Mouse (Mus musculus): ENCODE measurements around the gene Ror1. TPM values are rescaled to one million over a fixed set of nuclear protein-coding genes. Genes with fewer than 3 reads are reported as not detected.

The Ror1 gene
- polyA plus RNA-seq, 1 experiment from 2014 or later, result 1.5 TPM

GRCm38 (mm10) chr4:100187563-100188200 is 92.1 kb downstream of the Ror1 start:
- Histone ChIP-seq H3K36me3 (replicated peaks; ENCODE audit: control insufficient read depth, insufficient read depth) (no peaks in the 10 kb centered on the region), H3K9ac (no peak overlapping the region), H3K27me3 (ENCODE audit: control insufficient read depth, insufficient read depth, low read length) (no peaks in the 10 kb centered on the region), H3K4me3 (replicated peaks; ENCODE audit: low read length) (no peak overlapping the region), H3K4me1 (replicated peaks; ENCODE audit: control insufficient read depth, insufficient read depth, low read length) (no peaks in the 10 kb centered on the region), H3K27ac (no peak overlapping the region), H3K9me3 (ENCODE audit: control insufficient read depth, low read length) (no peaks in the 10 kb centered on the region), H3K4me2 (replicated peaks) (no peak overlapping the region)
- WGBS, result 62% methylated on average over 6 of the region's 6 CpGs
- no peak for DNase-seq (ENCODE audit: low spot score)
- no peak for ATAC-seq (ENCODE audit: low FRiP score)

DNA sequence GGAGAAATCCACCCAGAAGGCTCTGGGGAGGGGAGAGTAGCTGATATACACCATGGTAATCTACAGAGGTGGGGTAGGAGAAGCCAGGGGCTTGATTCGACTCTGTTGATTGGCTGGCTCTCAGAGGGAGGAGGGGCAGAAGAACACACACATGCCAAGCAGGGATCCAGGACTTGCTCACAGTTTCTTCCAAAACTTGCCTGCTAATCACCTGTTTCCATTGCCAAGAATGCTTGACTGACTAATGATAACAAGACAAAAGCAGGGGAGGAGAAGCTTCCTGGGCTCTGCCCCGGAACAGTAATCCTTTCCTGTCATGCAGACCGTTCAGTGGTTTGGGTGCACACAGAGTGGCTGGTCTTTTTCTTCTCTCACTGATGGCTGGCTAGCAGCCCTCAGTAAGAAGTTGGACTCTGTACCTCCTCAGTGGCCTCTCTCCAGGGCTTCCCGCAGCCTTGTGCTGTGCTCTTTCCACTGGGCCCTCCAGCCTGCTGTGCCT is 92.7 kb downstream of the Ror1 start:
- DNase-seq (ENCODE audit: low spot score) (no peak), ATAC-seq (ENCODE audit: low FRiP score) (no peak)
- no peak overlapping the region for H3K4me2 ChIP-seq (replicated peaks)
- 32% methylated on average over 4 of the region's 4 CpGs for WGBS
- H3K27me3 ChIP-seq (ENCODE audit: control insufficient read depth, insufficient read depth, low read length), result no peaks in the 10 kb centered on the region
- no peaks in the 10 kb centered on the region for H3K36me3 ChIP-seq (replicated peaks; ENCODE audit: control insufficient read depth, insufficient read depth)
- H3K9me3 ChIP-seq (ENCODE audit: control insufficient read depth, low read length), result no peaks in the 10 kb centered on the region
- no peak overlapping the region for H3K27ac ChIP-seq
- H3K4me3 ChIP-seq (replicated peaks; ENCODE audit: low read length), result no peak overlapping the region
- no peaks in the 10 kb centered on the region for H3K4me1 ChIP-seq (replicated peaks; ENCODE audit: control insufficient read depth, insufficient read depth, low read length)
- H3K9ac ChIP-seq, result no peak overlapping the region

- no peaks in the 10 kb centered on the region for H3K36me3 ChIP-seq (replicated peaks; ENCODE audit: control insufficient read depth, insufficient read depth)
- H3K27me3 ChIP-seq (ENCODE audit: control insufficient read depth, insufficient read depth, low read length), result no peaks in the 10 kb centered on the region
- DNase-seq (ENCODE audit: low spot score) (no peak), ATAC-seq (ENCODE audit: low FRiP score) (no peak)
- no peak overlapping the region for H3K9ac ChIP-seq
- no peak overlapping the region for H3K27ac ChIP-seq
- H3K4me3 ChIP-seq (replicated peaks; ENCODE audit: low read length), result no peak overlapping the region
- no peaks in the 10 kb centered on the region for H3K9me3 ChIP-seq (ENCODE audit: control insufficient read depth, low read length)
- H3K4me1 ChIP-seq (replicated peaks; ENCODE audit: control insufficient read depth, insufficient read depth, low read length), result no peaks in the 10 kb centered on the region
- WGBS, result 87% methylated on average over 6 of the region's 6 CpGs
- no peak overlapping the region for H3K4me2 ChIP-seq (replicated peaks)
Observed at GRCm38 (mm10) chr4:100191483-100191882, 95.9 kb downstream of the Ror1 start.

DNA sequence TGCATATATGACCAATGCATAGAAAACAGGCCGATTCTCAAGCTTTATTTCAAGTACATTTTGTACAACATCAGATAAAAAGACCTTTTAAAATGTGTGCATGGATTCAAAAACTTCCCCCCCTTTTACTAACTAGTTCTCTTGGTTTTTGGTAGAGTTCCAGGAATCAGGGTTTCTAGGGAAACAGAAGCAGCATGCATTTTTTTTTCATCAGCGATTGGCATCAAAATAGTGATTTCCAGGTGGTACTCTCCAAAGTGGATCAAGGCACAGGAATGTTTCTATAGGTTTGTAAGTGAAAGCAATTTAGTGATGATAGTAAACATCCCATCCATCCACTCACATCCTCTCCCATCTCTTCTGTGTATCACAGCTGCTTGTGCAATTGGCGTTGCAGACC is 98.5 kb downstream of the Ror1 start:
- WGBS, result 78% methylated on average over 3 of the region's 3 CpGs
- H3K9me3 ChIP-seq (ENCODE audit: control insufficient read depth, low read length), result no peaks in the 10 kb centered on the region
- H3K4me1 ChIP-seq (replicated peaks; ENCODE audit: control insufficient read depth, insufficient read depth, low read length), result no peaks in the 10 kb centered on the region
- H3K27me3 ChIP-seq (ENCODE audit: control insufficient read depth, insufficient read depth, low read length), result no peaks in the 10 kb centered on the region
- no peak for DNase-seq (ENCODE audit: low spot score)
- H3K9ac ChIP-seq, result no peak overlapping the region
- no peak overlapping the region for H3K4me3 ChIP-seq (replicated peaks; ENCODE audit: low read length)
- no peak for ATAC-seq (ENCODE audit: low FRiP score)
- no peak overlapping the region for H3K4me2 ChIP-seq (replicated peaks)
- H3K36me3 ChIP-seq (replicated peaks; ENCODE audit: control insufficient read depth, insufficient read depth), result no peaks in the 10 kb centered on the region
- H3K27ac ChIP-seq, result no peak overlapping the region

GRCm38 (mm10) chr4:100196255-100196793 is 100.7 kb downstream of the Ror1 start:
- ATAC-seq (ENCODE audit: low FRiP score) (no peak), DNase-seq (ENCODE audit: low spot score) (no peak)
- Histone ChIP-seq H3K4me3 (replicated peaks; ENCODE audit: low read length) (no peak overlapping the region), H3K4me1 (replicated peaks; ENCODE audit: control insufficient read depth, insufficient read depth, low read length) (no peaks in the 10 kb centered on the region), H3K36me3 (replicated peaks; ENCODE audit: control insufficient read depth, insufficient read depth) (no peaks in the 10 kb centered on the region), H3K9me3 (ENCODE audit: control insufficient read depth, low read length) (no peaks in the 10 kb centered on the region), H3K9ac (no peak overlapping the region), H3K27ac (no peak overlapping the region), H3K27me3 (ENCODE audit: control insufficient read depth, insufficient read depth, low read length) (no peaks in the 10 kb centered on the region), H3K4me2 (replicated peaks) (no peak overlapping the region)
- 88% methylated on average over 5 of the region's 5 CpGs for WGBS

- no peaks in the 10 kb centered on the region for H3K27me3 ChIP-seq (ENCODE audit: control insufficient read depth, insufficient read depth, low read length)
Observed at GRCm38 (mm10) chr4:100198275-100198674, 102.7 kb downstream of the Ror1 start.

GRCm38 (mm10) chr4:100201322-100201721 is 105.7 kb downstream of the Ror1 start:
- WGBS, result 57% methylated on average over 2 of the region's 2 CpGs
- no peak for DNase-seq (ENCODE audit: low spot score)
- Histone ChIP-seq H3K27me3 (ENCODE audit: control insufficient read depth, insufficient read depth, low read length) (no peaks in the 10 kb centered on the region), H3K9me3 (ENCODE audit: control insufficient read depth, low read length) (no peaks in the 10 kb centered on the region), H3K27ac (no peak overlapping the region), H3K36me3 (replicated peaks; ENCODE audit: control insufficient read depth, insufficient read depth) (no peaks in the 10 kb centered on the region), H3K9ac (no peak overlapping the region), H3K4me2 (replicated peaks) (no peak overlapping the region), H3K4me3 (replicated peaks; ENCODE audit: low read length) (no peak overlapping the region), H3K4me1 (replicated peaks; ENCODE audit: control insufficient read depth, insufficient read depth, low read length) (no peaks in the 10 kb centered on the region)
- no peak for ATAC-seq (ENCODE audit: low FRiP score)

More at GRCm38 (mm10) chr4:100198275-100198674, 102.7 kb downstream of the Ror1 start:
- Histone ChIP-seq H3K9me3 (ENCODE audit: control insufficient read depth, low read length) (no peaks in the 10 kb centered on the region), H3K36me3 (replicated peaks; ENCODE audit: control insufficient read depth, insufficient read depth) (no peaks in the 10 kb centered on the region), H3K4me2 (replicated peaks) (no peak overlapping the region), H3K9ac (no peak overlapping the region), H3K4me3 (replicated peaks; ENCODE audit: low read length) (no peak overlapping the region), H3K27ac (no peak overlapping the region), H3K4me1 (replicated peaks; ENCODE audit: control insufficient read depth, insufficient read depth, low read length) (no peaks in the 10 kb centered on the region)
- DNase-seq (ENCODE audit: low spot score) (no peak), ATAC-seq (ENCODE audit: low FRiP score) (no peak)
- 73% methylated on average over 2 of the region's 2 CpGs for WGBS

- Histone ChIP-seq H3K27me3 (ENCODE audit: control insufficient read depth, insufficient read depth, low read length) (no peaks in the 10 kb centered on the region), H3K4me2 (replicated peaks) (no peak overlapping the region), H3K27ac (no peak overlapping the region), H3K4me3 (replicated peaks; ENCODE audit: low read length) (no peak overlapping the region), H3K36me3 (replicated peaks; ENCODE audit: control insufficient read depth, insufficient read depth) (no peaks in the 10 kb centered on the region), H3K9me3 (ENCODE audit: control insufficient read depth, low read length) (no peaks in the 10 kb centered on the region), H3K9ac (no peak overlapping the region), H3K4me1 (replicated peaks; ENCODE audit: control insufficient read depth, insufficient read depth, low read length) (no peaks in the 10 kb centered on the region)
- ATAC-seq (ENCODE audit: low FRiP score) (no peak), DNase-seq (ENCODE audit: low spot score) (no peak)
- WGBS, result 81% methylated on average over 5 of the region's 5 CpGs
Observed at GRCm38 (mm10) chr4:100203066-100203465, 107.5 kb downstream of the Ror1 start.

- no peak overlapping the region for H3K27ac ChIP-seq
- no peaks in the 10 kb centered on the region for H3K36me3 ChIP-seq (replicated peaks; ENCODE audit: control insufficient read depth, insufficient read depth)
- 79% methylated on average over 5 of the region's 5 CpGs for WGBS
- no peak overlapping the region for H3K4me3 ChIP-seq (replicated peaks; ENCODE audit: low read length)
- H3K9ac ChIP-seq, result no peak overlapping the region
- H3K9me3 ChIP-seq (ENCODE audit: control insufficient read depth, low read length), result no peaks in the 10 kb centered on the region
- DNase-seq (ENCODE audit: low spot score), result no peak
- no peak overlapping the region for H3K4me2 ChIP-seq (replicated peaks)
- no peaks in the 10 kb centered on the region for H3K4me1 ChIP-seq (replicated peaks; ENCODE audit: control insufficient read depth, insufficient read depth, low read length)
- ATAC-seq (ENCODE audit: low FRiP score), result no peak
- H3K27me3 ChIP-seq (ENCODE audit: control insufficient read depth, insufficient read depth, low read length), result no peaks in the 10 kb centered on the region
Observed at GRCm38 (mm10) chr4:100203688-100204087, 108.1 kb downstream of the Ror1 start.

Measured in hindbrain, embryonic 14.5 days (tissue).